Mouse (Mus musculus) retina, postnatal 1 day (tissue): ENCODE results near the gene Fam216a.
"Not testable (repeated sequence)": the region's sequence is repeated elsewhere in the genome, so short reads cannot be mapped to it uniquely, and the experiment has no call there.

ENCODE experiments used
- DNase-seq: peaks from one replicate; pipeline ENCODE4 v3.0.0-alpha.2; 2012

The Fam216a gene

DNA sequence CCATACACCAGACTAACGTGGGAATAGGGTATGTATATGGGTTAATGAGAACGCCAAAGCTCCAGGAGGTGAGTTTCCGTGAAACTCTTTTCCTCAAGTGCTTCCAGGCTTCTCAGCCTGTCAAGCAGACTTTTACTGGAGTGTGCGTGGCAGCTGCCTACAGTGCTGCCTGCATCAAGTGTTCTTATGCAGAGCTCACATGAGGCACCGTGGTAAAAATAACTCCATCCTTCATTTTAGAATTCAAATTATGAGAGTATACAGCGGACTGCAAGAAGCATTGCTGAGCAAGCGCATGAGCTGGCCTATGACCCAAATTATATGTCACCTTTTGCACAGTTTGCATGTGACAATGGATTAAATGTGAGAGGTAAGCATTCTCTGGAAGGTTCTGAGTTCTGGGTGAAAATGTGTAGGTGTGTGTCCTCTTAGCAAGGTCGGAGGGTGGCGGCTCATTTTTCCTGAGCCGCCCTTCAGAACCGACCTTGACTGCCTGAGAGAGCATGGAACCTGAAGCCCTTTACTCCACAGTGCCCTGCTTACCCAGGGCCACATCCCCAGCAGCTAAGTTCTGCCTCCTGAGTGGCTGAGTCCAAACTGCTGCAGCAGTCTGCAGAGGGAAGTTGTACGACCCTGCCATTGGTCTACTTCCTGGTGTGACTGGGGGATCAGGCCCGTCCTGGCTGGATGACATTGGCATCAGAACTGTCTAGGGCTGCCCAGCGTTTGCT, 52.5 kb downstream of the Fam216a start:
- DNase-seq, result no peak

DNA sequence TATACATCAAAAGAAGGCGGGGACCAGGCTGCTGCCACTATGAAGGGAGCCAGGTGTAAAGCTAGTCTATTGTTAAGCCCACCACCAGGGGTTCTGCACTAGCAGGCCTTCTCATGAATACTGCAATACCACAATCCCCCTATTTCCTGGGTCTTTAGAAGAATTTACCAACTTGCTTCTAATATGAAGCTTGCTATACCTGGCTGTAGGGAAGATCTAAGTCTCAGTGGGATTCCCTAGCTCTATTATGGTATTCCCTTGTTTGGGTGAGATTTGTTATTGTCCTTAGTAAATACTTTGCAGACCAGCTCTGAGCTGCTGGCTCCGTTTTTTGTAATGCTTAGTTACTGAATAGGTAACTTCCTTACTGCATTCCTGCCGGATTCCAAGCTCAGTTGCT, 53.2 kb downstream of the Fam216a start:
- not testable (repeated sequence) for DNase-seq

DNA sequence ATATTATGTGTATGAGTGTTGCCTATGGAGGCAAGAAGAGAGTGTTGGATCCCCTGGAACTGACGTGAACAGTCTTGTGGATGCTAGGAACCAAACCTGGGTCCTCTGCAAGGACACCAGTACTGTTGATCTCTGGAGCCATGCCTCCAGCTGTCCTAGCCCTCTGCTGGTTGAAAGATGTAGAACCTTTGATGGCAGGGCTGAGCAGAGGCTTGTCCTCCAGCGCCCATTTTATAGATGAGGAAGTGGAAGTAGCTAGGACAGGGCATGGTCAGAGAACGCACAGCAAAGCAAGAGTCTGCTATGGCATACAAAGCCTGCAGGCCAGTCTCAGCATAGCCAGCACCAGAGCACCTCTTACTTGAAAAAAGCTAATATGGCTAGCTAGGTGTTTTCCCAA, 54.1 kb downstream of the Fam216a start:
- DNase-seq, result no peak

DNA sequence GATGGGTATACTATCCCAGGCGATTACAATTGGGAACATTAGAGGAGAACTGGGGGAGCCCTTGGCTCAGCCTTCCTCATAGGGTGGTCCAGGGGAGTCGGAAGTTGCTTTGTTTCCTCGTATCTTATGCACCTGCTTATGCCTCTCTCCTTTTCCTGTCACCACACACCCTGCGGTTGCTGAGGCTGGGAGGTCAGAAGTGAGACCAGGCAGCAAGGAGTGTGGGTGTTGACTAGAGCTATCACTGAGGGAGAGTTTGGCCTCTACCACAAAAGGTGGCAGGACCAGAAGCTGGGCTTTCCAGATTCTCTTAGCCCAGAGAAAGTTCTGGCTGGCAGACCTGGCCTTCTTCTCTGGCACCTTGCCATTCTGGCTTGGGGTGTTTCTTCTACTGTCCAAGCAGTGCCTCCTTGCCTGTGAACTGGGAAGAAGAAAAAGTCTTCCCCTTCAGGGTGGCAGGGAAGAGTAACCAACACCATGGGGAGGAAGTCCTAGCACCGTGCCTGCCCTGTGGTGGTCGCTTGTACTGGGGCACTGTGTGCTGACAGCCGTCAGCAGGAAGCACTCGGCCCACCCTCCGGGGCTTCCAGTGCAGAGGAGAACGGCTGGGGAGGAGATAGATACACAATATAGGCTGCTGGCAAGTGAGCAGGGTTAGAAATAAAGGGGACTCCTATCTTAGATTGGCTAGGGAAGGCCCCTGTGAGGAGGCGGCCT, 54.7 kb downstream of the Fam216a start:
- DNase-seq, result no peak

DNA sequence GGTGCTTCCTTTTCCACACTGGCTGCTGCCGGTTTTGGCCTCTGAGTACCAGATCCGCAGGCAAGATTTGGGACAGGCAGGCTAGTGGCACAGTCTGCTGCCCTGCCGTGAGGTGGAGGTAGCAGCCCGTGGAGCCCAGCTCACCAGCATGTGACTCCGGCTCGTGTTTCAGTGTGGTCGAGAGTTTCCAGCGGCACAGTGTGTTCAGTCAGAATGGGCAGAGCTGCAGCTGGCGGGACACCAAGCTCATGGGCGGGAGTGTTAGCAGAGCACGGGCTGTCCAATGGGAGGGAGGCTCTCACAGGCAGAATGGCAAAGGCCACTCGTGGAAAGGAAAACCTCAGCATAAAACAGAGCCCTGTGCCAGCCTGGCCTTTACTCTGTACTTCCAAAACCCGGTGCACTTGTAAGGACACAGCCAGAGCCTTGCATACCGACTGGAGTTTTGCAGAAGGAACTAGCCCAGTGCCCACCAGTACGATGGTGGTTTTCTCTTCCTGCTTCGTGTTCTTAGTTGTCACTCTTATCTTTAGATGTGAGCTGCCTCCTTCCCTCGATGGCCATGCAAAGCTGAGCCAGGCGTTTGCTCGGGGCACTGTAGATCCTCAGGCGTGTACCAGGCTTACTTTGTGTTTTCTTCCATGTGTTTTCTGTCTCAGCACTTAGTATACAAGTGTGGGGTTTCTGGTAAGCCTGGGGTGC, 57.0 kb downstream of the Fam216a start:
- DNase-seq, result no peak
